Mouse (Mus musculus): ENCODE data around the gene Cmtm6.
A peak's percentile ranks its signal among the peaks of the same experiment; 100 is the strongest.

Cmtm6 gene

GRCm38 (mm10) chr9:114770224-114770623 lies 39.3 kb downstream of the Cmtm6 start:
- DNase-seq (ENCODE audit: low read depth, low spot score) = no peak

- no peak for DNase-seq (ENCODE audit: low read depth, low spot score)
Measured at GRCm38 (mm10) chr9:114771565-114771964, 40.6 kb downstream of the Cmtm6 start.

GRCm38 (mm10) chr9:114774629-114775028 lies 43.7 kb downstream of the Cmtm6 start:
- no peak for DNase-seq (ENCODE audit: low read depth, low spot score)

- no peak for DNase-seq (ENCODE audit: low read depth, low spot score)
Measured at GRCm38 (mm10) chr9:114775272-114775671, 44.4 kb downstream of the Cmtm6 start.

- DNase-seq (ENCODE audit: low read depth, low spot score) = no peak
Measured at GRCm38 (mm10) chr9:114776361-114776760, 45.4 kb downstream of the Cmtm6 start.

- peak; percentile 51 for DNase-seq (ENCODE audit: low read depth, low spot score)
Measured at GRCm38 (mm10) chr9:114777178-114778046, 46.5 kb downstream of the Cmtm6 start.

GRCm38 (mm10) chr9:114778047-114778390 lies 47.1 kb downstream of the Cmtm6 start:
- no peak for DNase-seq (ENCODE audit: low read depth, low spot score)

GRCm38 (mm10) chr9:114778877-114779276 lies 48.0 kb downstream of the Cmtm6 start:
- DNase-seq (ENCODE audit: low read depth, low spot score) = peak; percentile 61

- DNase-seq (ENCODE audit: low read depth, low spot score) = peak; percentile 55
Measured at GRCm38 (mm10) chr9:114779984-114780745, 49.2 kb downstream of the Cmtm6 start.

GRCm38 (mm10) chr9:114780746-114781525 lies 50.0 kb downstream of the Cmtm6 start:
- DNase-seq (ENCODE audit: low read depth, low spot score) = peak; percentile 77

- peak; percentile 88 for DNase-seq (ENCODE audit: low read depth, low spot score)
Measured at GRCm38 (mm10) chr9:114781526-114782212, 50.8 kb downstream of the Cmtm6 start, which contains the start of gene Cmtm7. Cmtm7 (minus strand) TSS chr9:114781856.

GRCm38 (mm10) chr9:114785432-114786125 lies 54.7 kb downstream of the Cmtm6 start:
- DNase-seq (ENCODE audit: low read depth, low spot score) = peak; percentile 91

GRCm38 (mm10) chr9:114787134-114787533 lies 56.2 kb downstream of the Cmtm6 start:
- no peak for DNase-seq (ENCODE audit: low read depth, low spot score)

- no peak for DNase-seq (ENCODE audit: low read depth, low spot score)
Measured at GRCm38 (mm10) chr9:114787716-114788115, 56.8 kb downstream of the Cmtm6 start.

GRCm38 (mm10) chr9:114788697-114789096 lies 57.8 kb downstream of the Cmtm6 start:
- no peak for DNase-seq (ENCODE audit: low read depth, low spot score)

- no peak for DNase-seq (ENCODE audit: low read depth, low spot score)
Measured at GRCm38 (mm10) chr9:114789557-114789956, 58.6 kb downstream of the Cmtm6 start.

- no peak for DNase-seq (ENCODE audit: low read depth, low spot score)
Measured at GRCm38 (mm10) chr9:114789989-114790388, 59.1 kb downstream of the Cmtm6 start.

- DNase-seq (ENCODE audit: low read depth, low spot score) = no peak
Measured at GRCm38 (mm10) chr9:114793764-114794295, 62.9 kb downstream of the Cmtm6 start.

- DNase-seq (ENCODE audit: low read depth, low spot score) = peak; percentile 29
Measured at GRCm38 (mm10) chr9:114794491-114794890, 63.6 kb downstream of the Cmtm6 start.

GRCm38 (mm10) chr9:114796473-114797050 lies 65.6 kb downstream of the Cmtm6 start:
- DNase-seq (ENCODE audit: low read depth, low spot score) = no peak

Data from R1 (cell line).